Mouse (Mus musculus) neural tube, embryonic 11.5 days (tissue): ENCODE results near the gene Nras. TPM values are rescaled to one million over a fixed set of nuclear protein-coding genes. Genes with fewer than 3 reads are reported as not detected.

Source experiments
- ATAC-seq: fragments of 200-750 bp; cut with Nextera tagmentation; 2 replicates; pipeline ENCODE4 v1.8.0; 2017; ENCODE audit warnings: moderate number of reproducible peaks, mild to moderate bottlenecking, moderate TSS enrichment, moderate library complexity; ENCODE audit not compliant: insufficient read depth, low FRiP score, low TSS enrichment
- DNase-seq: peaks from one replicate; pipeline ENCODE4 v3.0.0-alpha.2; 2015; ENCODE audit warnings: low spot score
- H3K27ac ChIP-seq: fragments of 300-500 bp; sonication (generic); 2 replicates; pipeline ENCODE4 v1.5.1; 2014; ENCODE audit warnings: low read depth, mild to moderate bottlenecking, low read length
- H3K27me3 ChIP-seq: fragments of 300-500 bp; sonication (generic); 2 replicates; pipeline ENCODE4 v1.6.1; 2014; ENCODE audit warnings: mild to moderate bottlenecking, low read length, mixed read lengths; ENCODE audit not compliant: control insufficient read depth, insufficient read depth
- H3K36me3 ChIP-seq: fragments of 300-500 bp; sonication (generic); 2 replicates; pipeline ENCODE4 v1.6.1; 2014; ENCODE audit warnings: mild to moderate bottlenecking, low read length, moderate library complexity, mixed read lengths; ENCODE audit not compliant: control insufficient read depth, insufficient read depth
- H3K4me1 ChIP-seq: fragments of 300-500 bp; sonication (generic); 2 replicates; pipeline ENCODE4 v1.6.1; 2014; ENCODE audit warnings: low read length, mixed read lengths; ENCODE audit not compliant: control insufficient read depth, insufficient read depth
- H3K4me2 ChIP-seq: fragments of 300-500 bp; sonication (generic); 2 replicates; pipeline ENCODE4 v1.6.1; 2014; ENCODE audit warnings: low read depth, mild to moderate bottlenecking, moderate library complexity
- H3K4me3 ChIP-seq: fragments of 300-500 bp; sonication (generic); 2 replicates; pipeline ENCODE4 v1.5.1; 2014; ENCODE audit warnings: low read depth, low read length
- H3K9ac ChIP-seq: fragments of 300-500 bp; sonication (generic); 2 replicates; pipeline ENCODE4 v1.6.1; 2014; ENCODE audit warnings: mild to moderate bottlenecking, low read length
- H3K9me3 ChIP-seq: fragments of 300-500 bp; sonication (generic); 2 replicates; pipeline ENCODE4 v1.6.1; 2016; ENCODE audit warnings: low read length; ENCODE audit not compliant: control insufficient read depth
- WGBS: fragments of 180-500 bp; shearing (Covaris S2); extraction: QIAGEN DNeasy Blood & Tissue Kit; methylation state at CpG from one replicate; pipeline ENCODE4 v1.1.7; 2014; 5-methylcytosine and 5-hydroxymethylcytosine counted together
- polyA plus RNA-seq: library from polyadenylated mRNA; unstranded; fragments of >200 nt; fragmentation: Nextera tagmentation; extraction: Ambion mirVana; gene quantifications from 2 replicates; pipeline ENCODE4 v1.2.1, GENCODE M21; 2014

Nras gene
- polyA plus RNA-seq, 1 experiment from 2014 or later = 152 TPM

DNA sequence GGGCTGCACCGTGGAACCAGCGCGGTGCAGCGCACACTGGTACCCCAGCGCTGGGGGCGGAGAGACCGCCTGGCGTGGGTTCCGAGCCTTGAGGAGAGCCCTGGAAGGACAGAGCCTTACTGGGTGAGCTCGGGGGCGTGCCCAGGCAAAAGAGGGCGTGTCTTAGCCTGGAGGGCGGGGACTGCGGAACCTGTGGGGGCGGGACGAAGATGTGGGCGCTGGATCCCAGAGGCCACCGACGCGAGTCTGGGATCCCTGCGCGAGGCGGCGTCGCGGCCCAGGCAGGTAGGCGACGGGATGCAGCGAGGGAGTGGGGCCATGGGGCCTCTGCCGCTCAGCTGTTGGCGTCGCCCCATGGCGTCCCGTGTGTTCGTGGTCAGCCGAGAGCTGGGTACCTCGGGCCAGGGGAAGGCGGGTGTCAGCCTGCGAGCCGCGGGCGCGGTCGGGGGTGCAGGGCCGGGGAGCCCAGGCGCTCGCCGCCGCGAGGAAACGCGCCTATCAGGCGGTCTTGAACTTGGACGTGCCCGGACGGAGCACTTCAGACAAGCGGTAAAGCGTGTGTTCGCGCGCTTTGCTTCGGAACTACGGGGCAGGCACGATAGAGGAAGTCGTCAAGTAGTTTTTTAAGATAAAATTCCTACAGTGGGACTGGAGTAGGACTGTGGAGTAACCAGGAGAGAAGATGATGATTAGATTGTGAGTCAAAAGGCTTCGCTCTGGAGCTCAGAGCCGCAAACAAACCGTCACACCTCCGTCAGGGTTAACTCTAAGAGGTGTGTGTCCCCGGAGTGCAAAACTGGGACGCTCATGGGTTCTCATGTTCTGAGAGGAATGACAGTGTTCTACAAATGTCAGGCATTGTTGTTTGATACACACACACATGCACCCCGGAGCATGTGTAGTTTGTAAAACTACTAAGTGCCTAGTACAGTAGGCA lies 44.6 kb downstream of the Nras start, which contains the start of gene Dennd2c:
Gene Dennd2c (plus strand): TSS at position 151 of the 937 bp plus-strand sequence.
- H3K27me3 ChIP-seq = peaks cover 14% of the 10 kb centered on the region
- ATAC-seq = peak; percentile 95
- peak; percentile 89 for DNase-seq
- H3K36me3 ChIP-seq = no peaks in the 10 kb centered on the region
- H3K9ac ChIP-seq = peak within 1 kb of the TSS; percentile 53
- H3K4me3 ChIP-seq = peak within 1 kb of the TSS; percentile 49
- H3K9me3 ChIP-seq = no peaks in the 10 kb centered on the region
- H3K27ac ChIP-seq = no peak within 1 kb of the TSS
- under 1% methylated on average over 72 of the region's 72 CpGs for WGBS
- no peaks in the 10 kb centered on the region; the same call in 1 of the 2 replicates for H3K4me1 ChIP-seq
- peak within 1 kb of the TSS; percentile 81 for H3K4me2 ChIP-seq

DNA sequence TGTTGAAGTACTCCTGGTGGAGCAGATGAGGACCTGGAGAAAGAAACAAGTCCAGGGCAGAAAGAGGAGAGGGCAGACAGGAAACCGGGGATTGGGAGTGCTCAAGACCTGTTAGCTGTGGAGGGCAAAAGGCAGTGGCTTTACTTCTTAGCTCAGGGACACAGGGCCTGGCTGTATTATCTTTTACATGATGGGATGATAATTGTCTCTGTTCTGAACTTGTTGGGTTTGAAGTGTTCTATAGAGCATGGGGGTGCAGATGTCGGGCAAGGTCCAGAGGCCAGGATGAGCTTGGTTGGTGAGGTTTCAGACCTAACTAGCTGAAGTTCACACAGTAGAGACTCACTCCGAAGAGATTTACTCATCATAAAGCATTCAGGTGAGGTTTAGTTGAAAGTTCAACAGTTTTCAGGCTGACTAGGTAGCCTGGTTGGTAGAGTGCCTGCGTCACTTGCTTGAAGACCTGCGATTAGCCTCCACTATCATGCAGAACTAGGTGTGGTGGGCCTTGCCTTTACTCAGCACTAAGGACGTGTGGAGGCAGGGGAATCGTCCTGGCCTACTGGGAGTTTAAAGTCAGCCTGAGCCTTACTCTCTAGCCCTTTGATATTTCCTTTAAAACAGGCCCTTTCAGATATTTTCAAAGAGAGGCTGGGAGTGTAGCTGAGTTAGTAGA lies 49.6 kb downstream of the Nras start:
- H3K4me3 ChIP-seq = no peak overlapping the region
- ATAC-seq (no peak), DNase-seq (no peak)
- WGBS = 88% methylated on average over 7 of the region's 7 CpGs
- H3K27me3 ChIP-seq = peaks cover 8% of the 10 kb centered on the region
- no peaks in the 10 kb centered on the region for H3K9me3 ChIP-seq
- H3K36me3 ChIP-seq = no peaks in the 10 kb centered on the region
- H3K27ac ChIP-seq = no peak overlapping the region
- H3K4me2 ChIP-seq = no peak overlapping the region
- H3K4me1 ChIP-seq = no peaks in the 10 kb centered on the region
- no peak overlapping the region for H3K9ac ChIP-seq

DNA sequence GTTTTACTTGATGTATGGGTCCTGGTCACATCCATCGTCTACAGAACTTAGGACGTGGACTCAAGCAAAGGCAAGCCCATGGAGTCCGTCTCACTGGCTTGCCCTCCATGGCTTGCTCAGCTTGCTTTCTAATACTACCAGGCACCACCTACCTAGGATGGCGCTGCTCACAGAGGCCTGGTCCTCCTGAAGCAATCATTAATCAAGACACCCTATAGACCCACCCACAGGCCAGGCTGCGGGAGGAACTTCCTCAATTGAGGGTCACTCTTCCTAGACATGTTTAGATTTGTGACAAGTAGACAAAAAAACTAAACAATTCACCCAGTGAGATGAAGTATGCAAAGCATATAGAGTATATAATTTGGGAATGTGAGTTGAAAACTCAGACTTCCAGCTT lies 54.1 kb downstream of the Nras start:
- Histone ChIP-seq H3K27ac (no peak overlapping the region), H3K4me2 (no peak overlapping the region), H3K4me3 (no peak overlapping the region), H3K27me3 (no peaks in the 10 kb centered on the region), H3K4me1 (no peaks in the 10 kb centered on the region), H3K9me3 (no peaks in the 10 kb centered on the region), H3K36me3 (no peaks in the 10 kb centered on the region), H3K9ac (no peak overlapping the region)
- DNase-seq = no peak
- no peak for ATAC-seq
- 75% methylated on average over 5 of the region's 5 CpGs for WGBS

Other genes starting within 250 kb of the Nras start
- not detected in 2 replicates for gene Sycp1, start 122.2 kb upstream of the Nras start, polyA plus RNA-seq
- 0.11 and 0.16 TPM in 2 replicates for gene Nr1h5, start 94.2 kb upstream of the Nras start, polyA plus RNA-seq
- 74.2 and 86.2 TPM in 2 replicates for gene Sike1, start 62.6 kb upstream of the Nras start, polyA plus RNA-seq
- 520 and 526 TPM in 2 replicates for gene Csde1, start 37.9 kb upstream of the Nras start, polyA plus RNA-seq
- gene Ampd1, start 15.7 kb downstream of the Nras start, polyA plus RNA-seq = 0.20 and 1.4 TPM in 2 replicates
- 2.8 and 3.5 TPM in 2 replicates for gene Dennd2c, start 44.3 kb downstream of the Nras start, polyA plus RNA-seq
- 210 and 233 TPM in 2 replicates for gene Bcas2, start 113.4 kb downstream of the Nras start, polyA plus RNA-seq
- 23.0 and 25.9 TPM in 2 replicates for gene Trim33, start 221.0 kb downstream of the Nras start, polyA plus RNA-seq